Mouse (Mus musculus) mouse embryonic stem cell (cell line): ENCODE data around the gene Mmp2.
"Not testable (repeated sequence)": the region's sequence is repeated elsewhere in the genome, so short reads cannot be mapped to it uniquely, and the experiment has no call there.

ENCODE experiments used
- in situ Hi-C, 2 experiments: fragments of 300-500 bp; cut with MboI; formaldehyde crosslinking; loops; 1 replicate in 1 of 2; 3 replicates in 1 of 2; pipeline ENCODE4 v1.14.3; 2019 to 2020; ENCODE audit warnings: low sequenced_read_pairs in 2 of 2, low pct_unique_long_range_greater_than_20kb in 1 of 2, mixed read lengths in 1 of 2; ENCODE audit not compliant: unreplicated experiment in 1 of 2

Mmp2 gene

DNA sequence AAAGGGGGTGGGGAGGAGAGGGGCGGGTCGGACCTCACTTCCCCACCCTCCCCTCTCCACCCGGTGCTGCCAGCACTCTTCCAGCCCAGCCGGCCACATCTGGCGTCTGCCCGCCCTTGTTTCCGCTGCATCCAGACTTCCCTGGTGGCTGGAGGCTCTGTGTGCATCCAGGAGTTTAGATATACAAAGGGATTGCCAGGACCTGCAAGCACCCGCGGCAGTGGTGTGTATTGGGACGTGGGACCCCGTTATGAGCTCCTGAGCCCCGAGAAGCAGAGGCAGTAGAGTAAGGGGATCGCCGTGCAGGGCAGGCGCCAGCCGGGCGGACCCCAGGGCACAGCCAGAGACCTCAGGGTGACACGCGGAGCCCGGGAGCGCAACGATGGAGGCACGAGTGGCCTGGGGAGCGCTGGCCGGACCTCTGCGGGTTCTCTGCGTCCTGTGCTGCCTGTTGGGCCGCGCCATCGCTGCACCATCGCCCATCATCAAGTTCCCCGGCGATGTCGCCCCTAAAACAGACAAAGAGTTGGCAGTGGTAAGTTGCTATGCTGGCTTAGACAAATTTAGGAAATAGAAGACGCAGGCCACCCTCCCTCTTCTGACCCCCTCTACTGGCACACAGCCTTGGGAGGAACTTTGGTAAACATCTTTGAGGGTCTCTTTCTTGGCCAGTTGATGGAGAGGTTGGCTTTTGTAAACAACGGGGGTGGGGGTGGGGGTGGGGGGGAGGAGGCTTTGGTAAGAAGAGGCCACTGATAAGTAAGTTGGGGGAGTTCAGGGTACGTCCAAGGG is at the start of gene Mmp2:
Mmp2 (plus strand) TSS at position 49 of the 792 bp plus-strand sequence.
- in situ Hi-C loops: loop anchor here in 1 of 2 experiments (10.0 kb wide), 1 partner anchor 167 kb away; no protein-coding TSS in a partner anchor

DNA sequence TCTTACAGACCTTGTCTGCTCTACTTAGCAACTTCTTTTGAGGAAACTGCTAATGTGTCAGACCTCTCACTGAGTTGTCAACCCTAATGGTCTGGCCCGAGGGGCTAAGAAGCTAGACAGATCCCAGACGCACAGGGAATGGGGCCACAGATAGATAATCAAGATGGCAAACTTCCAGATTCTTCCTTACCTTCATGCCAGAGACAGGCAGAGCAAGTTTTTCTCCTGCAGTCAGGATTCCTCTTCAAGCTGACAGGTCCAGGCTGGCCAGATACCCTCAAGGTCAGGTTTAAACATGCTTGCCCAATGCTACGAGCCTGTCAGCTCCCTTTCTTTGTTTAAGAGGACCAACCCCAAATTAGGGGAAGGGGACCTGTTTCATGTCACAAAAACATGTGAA is 46.1 kb upstream of the Mmp2 start:
- in situ Hi-C loops: no loop called here

GRCm38 (mm10) chr8:92783906-92784610 is 43.0 kb upstream of the Mmp2 start:
- in situ Hi-C loops: no loop called here

DNA sequence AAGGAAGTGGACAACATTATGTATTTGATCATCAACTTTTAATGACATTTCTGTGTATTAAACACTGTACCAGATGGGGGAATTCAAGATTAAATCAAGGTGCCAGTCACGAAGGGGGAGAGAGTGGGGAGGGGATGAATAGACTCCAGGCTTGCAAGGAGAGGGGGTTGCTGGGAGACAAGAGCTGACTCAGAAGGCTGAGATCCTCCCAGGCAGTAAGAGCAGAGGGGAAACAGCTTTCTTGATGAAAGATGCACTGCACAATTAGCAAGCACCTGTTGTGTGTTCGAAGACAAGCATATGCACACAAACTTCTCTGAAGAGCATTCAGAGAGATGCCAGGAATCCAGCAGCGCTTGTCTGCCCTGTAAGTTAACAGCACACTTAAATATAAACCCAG is 36.3 kb upstream of the Mmp2 start:
- in situ Hi-C loops: no loop called here

DNA sequence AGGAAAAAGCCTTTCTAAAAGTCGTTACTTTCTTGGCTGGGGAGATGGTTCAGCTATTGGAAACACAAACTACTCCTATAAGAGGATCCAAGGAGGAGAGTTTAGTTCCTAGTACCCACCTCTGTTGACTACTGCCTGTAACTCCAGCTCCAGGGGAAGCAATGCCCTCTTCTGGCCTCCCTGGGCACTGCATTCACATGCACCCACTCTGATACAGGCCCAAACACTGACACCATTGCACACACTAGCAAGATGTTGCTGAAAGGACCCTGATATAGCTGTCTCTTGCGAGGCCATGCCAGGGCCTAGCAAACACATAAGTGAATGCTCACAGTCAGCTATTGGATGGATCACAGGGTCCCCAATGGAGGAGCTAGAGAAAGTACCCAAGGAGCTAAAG is 35.1 kb upstream of the Mmp2 start:
- in situ Hi-C loops: not testable (repeated sequence)

DNA sequence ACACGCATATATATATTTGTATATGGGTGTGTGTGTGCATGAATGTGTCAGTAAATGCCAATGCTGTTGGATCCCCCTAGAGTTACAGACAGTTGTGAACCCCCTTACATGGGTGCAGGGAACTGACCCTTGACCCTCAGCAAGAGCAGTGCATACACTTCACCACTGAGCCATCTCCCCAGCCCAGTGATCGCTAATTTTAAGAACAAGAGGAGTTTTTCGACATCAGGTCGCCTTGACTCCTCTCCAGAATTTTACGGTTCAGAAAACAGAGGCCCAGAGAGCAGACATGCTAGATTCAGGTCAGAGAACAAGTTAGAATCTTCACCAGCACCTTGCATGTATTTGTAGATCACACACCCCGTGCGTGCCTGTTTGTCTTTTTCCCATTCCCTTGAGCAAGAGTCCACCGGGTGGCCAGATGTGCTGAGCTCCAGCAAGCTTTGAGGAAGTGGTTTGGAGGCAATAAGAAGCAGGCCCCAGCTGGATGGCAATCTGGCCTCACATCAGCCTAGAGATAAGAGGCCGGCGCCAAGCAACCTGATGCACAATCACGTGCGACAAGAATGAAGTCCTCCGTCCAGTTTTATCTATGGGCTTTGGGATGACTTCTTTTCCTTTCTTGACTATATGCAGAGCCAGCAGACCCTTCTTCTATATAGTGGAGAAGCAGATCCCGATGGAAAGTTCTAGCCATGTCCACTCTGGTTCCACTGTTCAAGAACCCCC is 33.1 kb upstream of the Mmp2 start:
- in situ Hi-C loops: no loop called here

- in situ Hi-C loops: no loop called here
These were observed 29.6 kb upstream of the Mmp2 start for GRCm38 (mm10) chr8:92797527-92797931.

DNA sequence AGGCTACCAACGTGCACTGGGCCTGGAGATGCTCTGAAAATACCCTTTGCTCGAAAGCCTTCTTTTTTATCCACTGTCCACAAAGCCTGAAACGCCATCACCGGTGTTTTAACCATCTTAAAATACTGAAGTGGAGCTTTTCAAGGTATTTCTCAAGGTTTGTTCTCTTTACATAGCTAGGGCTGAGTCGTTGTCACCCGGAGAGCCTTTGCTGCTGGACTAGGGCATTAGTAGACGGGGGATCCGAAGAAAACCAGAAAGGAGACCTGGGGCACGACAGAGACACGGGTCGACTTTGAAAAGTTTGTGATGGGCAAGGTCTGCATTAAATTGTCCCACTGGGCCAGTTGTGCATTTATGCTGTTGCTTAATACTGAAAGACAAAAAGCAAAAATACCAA is 27.7 kb upstream of the Mmp2 start:
- in situ Hi-C loops: no loop called here

DNA sequence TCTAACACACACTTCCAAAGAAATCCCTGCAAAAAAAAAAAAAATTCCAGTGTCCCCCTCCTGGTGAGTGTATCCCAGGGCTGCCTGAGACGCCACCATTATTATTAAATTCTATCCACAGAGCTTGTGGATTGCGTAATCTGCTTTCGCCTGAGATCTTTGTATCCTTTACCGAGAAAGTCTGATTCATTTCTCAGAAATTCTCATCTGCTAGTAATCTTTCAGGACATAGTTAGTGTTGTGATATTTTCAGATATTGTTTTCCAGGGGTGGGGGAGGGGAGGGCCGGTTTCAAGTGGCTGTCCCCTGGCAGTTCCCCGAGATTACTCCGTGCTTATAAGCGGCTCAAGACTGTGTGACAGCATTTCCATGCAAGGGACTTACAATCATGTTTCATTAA is 25.9 kb upstream of the Mmp2 start:
- in situ Hi-C loops: no loop called here

DNA sequence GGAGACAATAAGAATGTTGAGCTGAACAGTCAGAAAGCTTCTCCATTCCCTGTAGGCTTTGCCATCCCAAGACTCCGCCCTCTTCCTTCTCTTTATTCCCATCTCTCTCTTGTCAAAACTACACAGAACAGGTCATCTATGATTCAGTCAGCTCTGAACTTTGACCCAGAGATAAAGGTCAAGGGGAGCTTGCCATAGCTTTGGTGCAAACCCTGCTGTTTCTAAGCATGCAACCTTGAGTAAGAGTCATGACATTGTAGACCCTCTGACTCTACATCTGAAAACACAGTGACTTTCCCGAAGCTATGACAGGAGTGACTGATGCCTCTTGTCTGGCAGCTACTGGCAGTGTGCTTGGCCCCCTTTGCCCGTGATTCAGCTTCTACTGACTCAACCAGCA is 24.5 kb upstream of the Mmp2 start:
- in situ Hi-C loops: no loop called here

DNA sequence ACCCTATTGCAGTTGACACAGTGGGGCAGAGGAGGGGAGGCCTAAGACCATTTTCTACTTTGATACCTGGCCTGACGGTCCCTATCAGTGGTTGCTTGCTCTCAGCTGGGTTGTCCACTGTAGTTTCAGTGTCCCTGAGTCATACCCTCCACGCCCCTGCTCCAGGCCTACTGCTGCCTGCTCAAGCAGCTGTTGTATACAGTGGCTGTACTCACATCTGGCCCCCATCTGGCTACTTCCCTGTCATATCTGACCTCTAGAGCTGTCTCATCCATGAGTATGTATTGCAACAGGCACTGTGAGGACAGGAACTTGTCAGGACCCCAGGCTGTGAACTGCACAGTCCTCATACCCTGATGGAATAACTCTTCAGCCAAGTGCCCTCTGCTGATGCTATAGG is 14.3 kb upstream of the Mmp2 start:
- in situ Hi-C loops: loop anchor here in 1 of 2 experiments (10.0 kb wide), 1 partner anchor 182 kb away; no protein-coding TSS in a partner anchor

GRCm38 (mm10) chr8:92815661-92816060 is 11.4 kb upstream of the Mmp2 start:
- in situ Hi-C loops: loop anchor here in 1 of 2 experiments (10.0 kb wide), 1 partner anchor 179 kb away; no protein-coding TSS in a partner anchor

DNA sequence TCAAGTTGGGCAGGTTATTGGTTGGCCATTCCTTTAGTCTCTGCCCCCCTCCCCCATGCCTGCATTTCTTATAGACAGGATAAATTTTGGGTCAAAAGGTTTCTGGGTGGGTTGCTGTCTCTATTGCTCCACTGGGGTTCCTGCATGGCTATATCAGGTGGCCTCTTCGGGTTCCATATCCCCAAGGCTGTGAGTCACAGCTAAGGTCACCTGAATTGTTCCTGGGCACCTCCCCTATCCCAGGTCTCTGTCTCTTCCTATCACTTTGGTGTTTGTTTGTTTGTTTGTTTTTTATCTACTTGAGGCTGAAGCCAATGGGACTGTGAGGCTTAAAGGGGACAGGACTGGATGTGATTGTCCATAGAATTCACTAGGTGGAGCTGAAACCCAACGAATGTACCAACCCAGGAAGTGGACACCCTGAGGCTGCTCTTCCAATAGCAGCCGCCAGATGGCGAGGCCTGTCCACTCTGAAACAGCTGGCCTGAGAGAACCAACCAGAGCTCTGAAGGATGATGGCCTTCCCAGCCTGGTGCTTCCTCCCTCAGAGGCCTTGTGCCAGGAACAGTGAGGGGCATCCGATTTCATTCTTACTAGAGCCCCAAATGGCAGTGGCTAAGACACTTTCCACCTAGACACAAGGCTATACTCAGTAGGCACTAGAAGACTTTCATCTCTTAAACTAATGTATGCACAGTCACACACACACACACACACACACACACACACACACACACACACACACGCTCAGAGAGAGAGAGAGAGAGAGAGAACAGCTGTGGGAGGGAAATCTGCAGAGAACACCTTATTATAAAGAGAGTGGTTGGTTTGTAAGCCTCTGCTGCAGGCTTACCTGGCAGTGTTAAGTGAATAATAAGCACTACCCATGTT is 8.9 kb upstream of the Mmp2 start:
- in situ Hi-C loops: loop anchor here in 1 of 2 experiments (10.0 kb wide), 1 partner anchor 177 kb away; no protein-coding TSS in a partner anchor

- in situ Hi-C loops: loop anchor here in 1 of 2 experiments (10.0 kb wide), 1 partner anchor 174 kb away; no protein-coding TSS in a partner anchor
These were observed 5.9 kb upstream of the Mmp2 start for GRCm38 (mm10) chr8:92821151-92821550.

DNA sequence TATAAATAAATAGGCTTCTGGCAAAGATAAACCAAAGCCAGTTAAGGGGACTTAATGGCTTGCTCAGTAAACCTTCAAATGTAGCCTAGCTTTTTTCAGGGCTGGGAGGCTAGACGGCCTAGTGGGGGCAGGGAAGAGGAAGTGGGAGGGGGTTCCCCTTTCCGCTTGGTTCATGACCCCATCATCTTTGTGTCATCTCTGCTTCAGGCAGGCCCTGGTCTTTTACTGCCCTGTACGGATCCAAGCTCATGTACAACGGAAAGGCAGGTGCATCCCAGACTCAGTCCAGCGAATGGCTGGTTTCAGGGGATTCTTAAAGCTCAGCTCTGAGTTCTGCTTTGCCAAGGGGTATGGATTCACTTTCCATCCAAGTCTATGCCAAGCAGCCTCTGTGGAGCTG is 4.7 kb upstream of the Mmp2 start:
- in situ Hi-C loops: loop anchor here in 1 of 2 experiments (10.0 kb wide), 1 partner anchor 172 kb away; no protein-coding TSS in a partner anchor

DNA sequence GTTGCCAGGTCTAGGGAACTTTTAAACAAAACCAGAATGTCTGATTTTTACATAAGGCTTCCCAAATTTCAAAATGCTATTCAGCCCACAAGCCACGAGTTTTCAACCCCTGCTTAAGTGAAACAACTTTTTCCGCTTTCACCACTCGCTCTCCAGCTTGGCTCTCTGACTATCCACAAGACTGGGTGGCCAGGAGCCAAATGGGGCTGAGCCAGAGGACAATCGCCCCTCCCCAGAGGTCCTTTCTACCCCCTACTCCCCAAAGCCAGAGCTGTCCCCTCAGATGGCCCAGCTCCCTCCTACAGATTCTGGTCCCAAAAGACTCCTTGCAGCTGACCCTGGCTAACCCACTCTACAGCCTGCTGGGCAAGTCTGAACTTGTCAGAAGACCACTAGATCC is 1.1 kb upstream of the Mmp2 start:
- in situ Hi-C loops: loop anchor here in 1 of 2 experiments (10.0 kb wide), 1 partner anchor 169 kb away; no protein-coding TSS in a partner anchor

DNA sequence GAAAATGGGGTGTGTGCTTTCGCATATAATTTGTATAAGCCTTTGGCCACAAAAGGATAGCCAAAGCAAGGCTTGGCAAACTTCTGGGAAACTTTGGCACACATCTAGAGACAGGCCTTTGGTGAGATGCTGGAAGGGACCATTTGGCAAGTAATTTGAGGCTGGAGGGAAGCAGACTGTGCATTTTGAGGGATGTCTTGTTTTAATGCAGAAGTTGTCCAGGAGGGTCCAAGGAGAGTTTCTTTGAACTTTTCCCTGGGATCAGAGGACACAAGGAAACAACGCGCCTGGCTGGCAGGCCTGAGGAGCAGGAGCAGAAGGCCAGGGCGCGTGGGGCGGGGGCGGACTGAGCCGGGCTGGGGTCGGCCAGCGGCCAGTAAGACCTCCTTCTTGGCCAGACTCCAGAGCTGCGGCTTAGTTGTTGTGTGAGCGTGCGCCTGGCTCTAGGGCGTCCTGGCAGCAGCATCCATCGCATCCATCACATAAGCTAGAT is 1.2 kb downstream of the Mmp2 start:
- in situ Hi-C loops: loop anchor here in 1 of 2 experiments (10.0 kb wide), 1 partner anchor 167 kb away; no protein-coding TSS in a partner anchor
